Mouse (Mus musculus): ENCODE results near the gene Slc19a2.
"Not testable (repeated sequence)": the region's sequence is repeated elsewhere in the genome, so short reads cannot be mapped to it uniquely, and the experiment has no call there.

DNA sequence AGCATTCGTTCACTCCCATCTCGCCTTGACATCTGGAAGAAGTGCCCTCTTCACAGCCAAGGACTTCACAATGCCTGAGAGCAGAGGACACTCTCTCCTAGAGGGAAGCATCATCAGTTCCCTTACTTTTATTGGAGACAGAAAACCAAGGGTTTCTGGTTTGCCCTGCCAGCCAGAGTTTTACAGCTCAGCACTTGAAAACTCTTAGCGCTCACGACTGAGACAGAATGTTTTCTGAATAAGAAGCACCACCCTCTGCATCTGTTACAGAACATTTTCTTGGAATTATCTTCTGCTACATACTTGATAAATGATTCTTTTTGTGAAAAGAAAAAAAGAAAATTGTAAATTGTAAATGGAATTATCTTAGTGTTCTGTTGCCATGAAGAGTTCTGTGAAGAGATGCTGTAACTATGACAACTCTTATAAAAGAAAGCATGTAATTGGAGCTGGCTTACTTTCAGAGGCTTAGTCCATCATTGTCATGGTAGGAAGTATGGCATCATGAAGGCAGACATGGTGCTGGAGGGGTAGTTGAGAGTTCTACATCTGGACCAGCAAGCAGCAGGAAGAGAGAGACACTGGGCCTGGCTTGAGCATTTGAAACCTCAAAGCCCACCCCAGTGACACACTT lies 16.8 kb upstream of the Slc19a2 start:
- not testable (repeated sequence) for TF ChIP-seq CTCF (IDR thresholded peaks at IDR 0.05; ENCODE audit: control insufficient read depth, insufficient read depth, insufficient replicate concordance, low read depth, low read length); POLR2A (IDR thresholded peaks at IDR 0.05; ENCODE audit: control insufficient read depth, low read depth, low read length)

Measured in testis, adult 2 months (tissue).